Mouse (Mus musculus): Measurements from ENCODE around the gene Phf20.

- no peak for TF ChIP-seq POLR2A (IDR thresholded peaks at IDR 0.05; ENCODE audit: borderline replicate concordance, low read depth, low read length)
- TF ChIP-seq CTCF (IDR thresholded peaks at IDR 0.05; ENCODE audit: low read depth, low read length), result no peak
These were observed 135.2 kb downstream of the Phf20 start for GRCm38 (mm10) chr2:156331446-156331965.

All from bone marrow macrophage, adult 2 months (primary cell).